Mouse (Mus musculus) embryo, embryonic 10.5 days (tissue): ENCODE results near the gene Csrp1.

Source experiments
- DNase-seq: peaks from one replicate; pipeline ENCODE4 v3.0.0-alpha.2; 2015; ENCODE audit warnings: low spot score

Csrp1 gene

GRCm38 (mm10) chr1:135719983-135720382 is at the start of gene Csrp1:
Gene Csrp1, plus strand, starts transcription at chr1:135720061.
- DNase-seq = no peak

- DNase-seq = peak; percentile 90
Measured at GRCm38 (mm10) chr1:135670397-135671130, 49.3 kb upstream of the Csrp1 start.

- DNase-seq = no peak
Measured at GRCm38 (mm10) chr1:135671406-135671805, 48.5 kb upstream of the Csrp1 start.

GRCm38 (mm10) chr1:135671956-135672355 is 47.9 kb upstream of the Csrp1 start:
- no peak for DNase-seq

- no peak for DNase-seq
Measured at GRCm38 (mm10) chr1:135672374-135672773, 47.5 kb upstream of the Csrp1 start.

GRCm38 (mm10) chr1:135673423-135673822 is 46.4 kb upstream of the Csrp1 start:
- DNase-seq = no peak

GRCm38 (mm10) chr1:135675449-135676129 is 44.3 kb upstream of the Csrp1 start:
- DNase-seq = no peak

- DNase-seq = no peak
Measured at GRCm38 (mm10) chr1:135676247-135676646, 43.6 kb upstream of the Csrp1 start.

- DNase-seq = no peak
Measured at GRCm38 (mm10) chr1:135676938-135677682, 42.8 kb upstream of the Csrp1 start.

GRCm38 (mm10) chr1:135678145-135678544 is 41.7 kb upstream of the Csrp1 start:
- no peak for DNase-seq

GRCm38 (mm10) chr1:135680716-135681115 is 39.1 kb upstream of the Csrp1 start:
- DNase-seq = no peak

GRCm38 (mm10) chr1:135681122-135681521 is 38.7 kb upstream of the Csrp1 start:
- no peak for DNase-seq

GRCm38 (mm10) chr1:135684895-135685294 is 35.0 kb upstream of the Csrp1 start:
- no peak for DNase-seq

GRCm38 (mm10) chr1:135685316-135685715 is 34.5 kb upstream of the Csrp1 start:
- no peak for DNase-seq

GRCm38 (mm10) chr1:135686792-135687510 is 32.9 kb upstream of the Csrp1 start:
- peak; percentile 78 for DNase-seq

- DNase-seq = peak; percentile 89
Measured at GRCm38 (mm10) chr1:135687771-135688492, 31.9 kb upstream of the Csrp1 start.

GRCm38 (mm10) chr1:135688686-135689085 is 31.2 kb upstream of the Csrp1 start:
- DNase-seq = no peak

GRCm38 (mm10) chr1:135690784-135691416 is 29.0 kb upstream of the Csrp1 start:
- no peak for DNase-seq

- no peak for DNase-seq
Measured at GRCm38 (mm10) chr1:135691417-135691815, 28.4 kb upstream of the Csrp1 start.

GRCm38 (mm10) chr1:135694181-135694580 is 25.7 kb upstream of the Csrp1 start:
- DNase-seq = no peak

- DNase-seq = no peak
Measured at GRCm38 (mm10) chr1:135697462-135697861, 22.4 kb upstream of the Csrp1 start.
